Mouse (Mus musculus) embryonic facial prominence, embryonic 13.5 days (tissue): ENCODE results near the gene Banp. TPM values are rescaled to one million over a fixed set of nuclear protein-coding genes. Genes with fewer than 3 reads are reported as not detected.

Source experiments
- ATAC-seq: fragments of 200-750 bp; cut with Nextera tagmentation; 2 replicates; pipeline ENCODE4 v1.8.0; 2017; ENCODE audit warnings: low read depth; ENCODE audit not compliant: insufficient number of reproducible peaks, insufficient read depth, low FRiP score, low TSS enrichment
- H3K27ac ChIP-seq: fragments of 300-500 bp; sonication (generic); 2 replicates; pipeline ENCODE4 v1.5.1; 2015; ENCODE audit warnings: moderate library complexity, mild to moderate bottlenecking, inconsistent platforms
- H3K27me3 ChIP-seq: fragments of 300-500 bp; sonication (generic); 2 replicates; pipeline ENCODE4 v1.6.1; 2015; ENCODE audit warnings: mild to moderate bottlenecking, inconsistent platforms
- H3K36me3 ChIP-seq: fragments of 300-500 bp; sonication (generic); 2 replicates; pipeline ENCODE4 v1.6.1; 2015; ENCODE audit warnings: mild to moderate bottlenecking, inconsistent platforms
- H3K4me1 ChIP-seq: fragments of 300-500 bp; sonication (generic); 2 replicates; pipeline ENCODE4 v1.6.1; 2015; ENCODE audit warnings: inconsistent platforms
- H3K4me2 ChIP-seq: fragments of 300-500 bp; sonication (generic); 2 replicates; pipeline ENCODE4 v1.6.1; 2015; ENCODE audit warnings: moderate library complexity, mild to moderate bottlenecking, inconsistent platforms
- H3K4me3 ChIP-seq: fragments of 300-500 bp; sonication (generic); 2 replicates; pipeline ENCODE4 v1.5.1; 2015; ENCODE audit warnings: mild to moderate bottlenecking, inconsistent platforms
- H3K9ac ChIP-seq: fragments of 300-500 bp; sonication (generic); 2 replicates; pipeline ENCODE4 v1.6.1; 2015; ENCODE audit warnings: mild to moderate bottlenecking, inconsistent platforms
- H3K9me3 ChIP-seq: fragments of 300-500 bp; sonication (generic); 2 replicates; pipeline ENCODE4 v1.6.1; 2016; ENCODE audit warnings: inconsistent platforms
- WGBS: fragments of 180-500 bp; shearing (Covaris S2); methylation state at CpG from one replicate; pipeline ENCODE4 v1.1.7; 2015; ENCODE audit warnings: mixed read lengths; 5-methylcytosine and 5-hydroxymethylcytosine counted together
- polyA plus RNA-seq: library from polyadenylated mRNA; unstranded; fragments of >200 nt; fragmentation: Nextera tagmentation; extraction: Ambion mirVana; gene quantifications from 2 replicates; pipeline ENCODE4 v1.2.1, GENCODE M21; 2015

Banp gene
- polyA plus RNA-seq, 1 experiment from 2014 or later: 42.6 TPM

DNA sequence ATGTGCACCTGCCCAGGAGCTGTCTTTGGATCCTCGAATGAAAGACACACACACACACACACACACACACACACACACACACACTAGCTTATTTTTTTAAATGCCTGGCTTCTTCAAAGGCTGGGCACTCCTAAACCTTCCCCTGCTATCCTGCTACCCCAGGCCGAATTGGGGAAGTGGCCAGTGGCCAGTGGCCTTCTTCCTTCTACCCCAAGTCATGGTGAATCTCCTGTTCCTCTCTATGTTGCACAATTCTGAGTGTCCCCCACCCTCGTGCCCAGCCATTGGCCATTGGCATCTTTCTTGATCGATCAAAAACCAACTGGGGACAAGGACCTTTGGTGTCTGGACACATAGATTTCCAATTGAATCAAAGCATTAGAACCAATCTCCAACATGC lies 19.5 kb upstream of the Banp start:
- Histone ChIP-seq H3K9ac (no peak overlapping the region), H3K4me3 (no peak overlapping the region), H3K36me3 (no peaks in the 10 kb centered on the region), H3K27me3 (no peaks in the 10 kb centered on the region), H3K9me3 (no peaks in the 10 kb centered on the region), H3K4me2 (no peak overlapping the region), H3K4me1 (peaks cover 1% of the 10 kb centered on the region; the same call in 1 of the 2 replicates), H3K27ac (no peak overlapping the region)
- ATAC-seq: no peak
- WGBS: 83% methylated on average over 4 of the region's 4 CpGs

- no peak for ATAC-seq
- WGBS: 76% methylated on average over 7 of the region's 7 CpGs
These were observed 18.0 kb upstream of the Banp start for GRCm38 (mm10) chr8:121931571-121931970.

DNA sequence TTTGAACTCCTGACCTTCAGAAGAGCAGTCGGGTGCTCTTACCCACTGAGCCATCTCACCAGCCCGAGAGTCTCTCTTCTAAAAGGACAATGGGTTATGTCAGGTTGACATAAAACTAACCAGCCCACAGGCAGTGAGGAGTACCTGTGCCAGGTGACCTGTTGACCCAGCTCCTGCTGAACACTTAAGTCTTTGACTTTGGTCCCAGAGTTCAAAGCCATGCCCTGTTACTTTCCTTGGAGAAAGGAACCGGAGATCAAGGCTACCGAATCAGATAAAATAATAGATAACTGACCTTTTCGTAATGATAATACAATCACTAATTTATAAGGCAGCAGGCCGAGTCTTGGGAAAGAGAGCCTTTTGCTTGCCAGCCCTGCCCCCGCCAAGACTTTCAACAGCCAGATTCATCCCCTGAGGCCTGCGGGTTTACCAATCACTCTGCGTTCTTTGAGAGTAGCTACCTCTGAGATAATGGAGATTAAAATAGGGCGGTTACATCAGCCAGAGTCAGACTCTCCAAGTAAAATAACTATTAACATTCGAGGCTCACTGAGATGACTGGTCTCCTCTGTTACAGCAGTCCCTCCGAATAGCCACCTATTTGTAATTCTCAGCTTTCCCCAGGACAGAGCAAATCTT lies 17.4 kb upstream of the Banp start:
- peaks cover 7% of the 10 kb centered on the region for H3K4me1 ChIP-seq
- no peak for ATAC-seq
- no peaks in the 10 kb centered on the region for H3K36me3 ChIP-seq
- H3K27me3 ChIP-seq: no peaks in the 10 kb centered on the region
- no peak overlapping the region for H3K4me3 ChIP-seq
- H3K9me3 ChIP-seq: no peaks in the 10 kb centered on the region
- WGBS: 68% methylated on average over 12 of the region's 12 CpGs
- no peak overlapping the region for H3K27ac ChIP-seq
- H3K4me2 ChIP-seq: no peak overlapping the region
- no peak overlapping the region for H3K9ac ChIP-seq

More at GRCm38 (mm10) chr8:121931571-121931970, 18.0 kb upstream of the Banp start:
- Histone ChIP-seq H3K9me3 (no peaks in the 10 kb centered on the region), H3K4me1 (peaks cover 7% of the 10 kb centered on the region), H3K9ac (no peak overlapping the region), H3K27ac (no peak overlapping the region), H3K27me3 (no peaks in the 10 kb centered on the region), H3K4me2 (no peak overlapping the region), H3K36me3 (no peaks in the 10 kb centered on the region), H3K4me3 (no peak overlapping the region)

- Histone ChIP-seq H3K4me2 (no peak overlapping the region), H3K9me3 (no peaks in the 10 kb centered on the region), H3K27me3 (no peaks in the 10 kb centered on the region), H3K4me1 (peaks cover 7% of the 10 kb centered on the region), H3K27ac (no peak overlapping the region), H3K36me3 (no peaks in the 10 kb centered on the region), H3K4me3 (no peak overlapping the region), H3K9ac (no peak overlapping the region)
- no peak for ATAC-seq
- WGBS: 81% methylated on average over 14 of the region's 14 CpGs
These were observed 16.7 kb upstream of the Banp start for GRCm38 (mm10) chr8:121932668-121933520.

DNA sequence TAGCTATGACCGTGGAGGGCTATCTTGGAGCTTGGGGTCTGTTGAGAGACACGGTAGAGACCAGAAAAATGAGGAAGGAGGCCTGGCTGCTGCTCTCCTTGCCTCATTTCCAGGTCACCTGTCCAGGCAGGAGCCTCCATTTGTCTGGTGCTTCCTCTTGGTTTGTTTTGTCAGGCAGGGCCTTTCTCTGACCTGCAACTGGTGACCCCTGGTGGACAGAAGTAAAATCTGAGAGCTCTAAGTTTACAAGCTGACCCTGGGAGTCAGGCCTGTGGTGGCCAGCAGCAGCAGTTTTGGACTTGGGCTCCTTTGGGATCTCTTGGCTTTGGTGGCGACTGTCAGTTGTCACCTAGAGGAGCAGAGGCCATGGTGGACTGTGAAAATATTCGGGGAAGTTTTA lies 15.0 kb upstream of the Banp start:
- Histone ChIP-seq H3K27me3 (no peaks in the 10 kb centered on the region), H3K36me3 (no peaks in the 10 kb centered on the region), H3K27ac (no peak overlapping the region), H3K9me3 (no peaks in the 10 kb centered on the region), H3K4me3 (no peak overlapping the region), H3K4me1 (peaks cover 7% of the 10 kb centered on the region), H3K9ac (no peak overlapping the region), H3K4me2 (no peak overlapping the region)
- ATAC-seq: no peak
- WGBS: 41% methylated on average over 4 of the region's 4 CpGs

- Histone ChIP-seq H3K36me3 (no peaks in the 10 kb centered on the region), H3K9ac (0 out of 2 replicates have a peak overlapping the region, but pooled peaks have one; percentile 27), H3K27me3 (no peaks in the 10 kb centered on the region), H3K9me3 (no peaks in the 10 kb centered on the region), H3K4me3 (no peak overlapping the region), H3K4me2 (no peak overlapping the region), H3K4me1 (peaks cover 7% of the 10 kb centered on the region), H3K27ac (0 out of 2 replicates have a peak overlapping the region, but pooled peaks have one; percentile 2)
- no peak for ATAC-seq
These were observed 14.6 kb upstream of the Banp start for GRCm38 (mm10) chr8:121934923-121935322.

GRCm38 (mm10) chr8:121935341-121936294 lies 13.9 kb upstream of the Banp start:
- WGBS: 46% methylated on average over 12 of the region's 12 CpGs
- Histone ChIP-seq H3K4me1 (peaks cover 7% of the 10 kb centered on the region), H3K4me2 (no peak overlapping the region), H3K9me3 (no peaks in the 10 kb centered on the region), H3K9ac (0 out of 2 replicates have a peak overlapping the region, but pooled peaks have one; percentile 27), H3K27me3 (no peaks in the 10 kb centered on the region), H3K36me3 (no peaks in the 10 kb centered on the region), H3K27ac (0 out of 2 replicates have a peak overlapping the region, but pooled peaks have one; percentile 2), H3K4me3 (no peak overlapping the region)
- no peak for ATAC-seq

DNA sequence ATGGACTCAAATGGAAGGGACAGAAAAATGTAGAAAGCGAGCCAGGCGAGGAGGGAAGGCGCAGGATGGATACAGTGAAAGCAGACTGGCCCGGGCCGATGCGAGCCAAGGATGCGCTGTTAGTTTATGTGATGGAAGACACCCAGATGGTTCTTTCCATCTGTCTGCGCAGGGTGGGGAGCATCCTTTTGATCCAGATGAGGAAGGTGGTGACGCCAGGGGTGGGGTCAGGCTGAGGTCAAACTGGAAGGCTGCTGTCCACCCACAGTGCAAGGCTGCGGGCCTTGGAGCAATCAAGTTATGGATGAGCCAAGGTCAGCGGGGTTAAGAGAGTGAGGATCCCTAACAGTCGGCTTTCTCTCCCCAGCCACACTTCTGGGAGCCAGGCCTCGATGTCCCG lies 13.2 kb upstream of the Banp start:
- ATAC-seq: no peak
- WGBS: 75% methylated on average over 14 of the region's 14 CpGs

DNA sequence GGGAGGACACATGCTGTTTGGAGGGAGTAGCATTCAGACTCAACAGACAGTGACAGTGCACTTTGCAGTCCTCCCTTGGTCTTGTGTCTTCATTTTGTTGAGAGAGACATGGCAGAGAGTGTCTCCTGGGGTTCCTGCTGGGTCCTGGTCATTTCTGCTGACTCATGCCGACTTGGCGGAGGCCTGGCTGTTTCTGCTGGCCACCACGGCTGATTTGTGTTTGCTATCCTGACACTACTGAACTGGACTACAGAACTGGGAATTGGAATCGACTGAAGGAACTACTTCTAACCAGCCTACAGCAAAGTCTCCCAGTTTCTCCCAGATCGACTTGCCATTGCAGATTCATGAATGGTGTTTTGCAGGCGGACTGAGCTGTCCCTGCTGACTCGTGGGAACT lies 10.8 kb upstream of the Banp start:
- no peak overlapping the region for H3K9ac ChIP-seq
- peaks cover 7% of the 10 kb centered on the region for H3K4me1 ChIP-seq
- no peak overlapping the region for H3K27ac ChIP-seq
- no peak overlapping the region for H3K4me2 ChIP-seq
- H3K36me3 ChIP-seq: no peaks in the 10 kb centered on the region
- no peaks in the 10 kb centered on the region for H3K9me3 ChIP-seq
- no peak overlapping the region for H3K4me3 ChIP-seq
- WGBS: 84% methylated on average over 7 of the region's 7 CpGs
- no peak for ATAC-seq
- H3K27me3 ChIP-seq: no peaks in the 10 kb centered on the region

More for the DNA sequence above, 13.2 kb upstream of the Banp start:
- H3K4me1 ChIP-seq: peaks cover 7% of the 10 kb centered on the region
- H3K9me3 ChIP-seq: no peaks in the 10 kb centered on the region
- no peak overlapping the region for H3K4me3 ChIP-seq
- H3K27ac ChIP-seq: no peak overlapping the region
- no peaks in the 10 kb centered on the region for H3K36me3 ChIP-seq
- no peaks in the 10 kb centered on the region for H3K27me3 ChIP-seq
- H3K4me2 ChIP-seq: no peak overlapping the region
- H3K9ac ChIP-seq: no peak overlapping the region

- H3K4me3 ChIP-seq: no peak overlapping the region
These were observed 6.5 kb upstream of the Banp start for GRCm38 (mm10) chr8:121943057-121943540.

DNA sequence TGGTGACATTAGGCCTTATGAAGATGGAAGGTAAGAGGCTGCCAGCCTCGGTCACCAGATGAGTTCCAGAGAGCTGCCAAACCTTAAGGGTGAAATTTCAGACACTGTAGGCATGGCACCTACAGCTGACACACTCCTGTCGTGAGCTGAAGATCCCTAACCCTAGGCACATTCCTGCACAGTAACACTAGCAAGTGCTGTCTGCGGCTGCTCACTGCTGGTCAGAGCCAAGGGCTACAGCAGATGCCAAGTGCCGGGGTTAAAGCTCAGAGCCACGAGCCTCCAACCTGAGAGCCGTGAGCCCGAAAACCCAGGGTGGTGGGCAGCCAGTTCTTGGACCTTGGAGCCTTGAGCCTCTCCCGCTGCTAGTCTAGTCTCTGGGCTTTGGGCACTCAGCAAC lies 5.8 kb upstream of the Banp start:
- ATAC-seq: no peak
- H3K27me3 ChIP-seq: no peaks in the 10 kb centered on the region
- no peak overlapping the region for H3K27ac ChIP-seq
- no peaks in the 10 kb centered on the region for H3K9me3 ChIP-seq
- no peak overlapping the region for H3K4me3 ChIP-seq
- H3K36me3 ChIP-seq: no peaks in the 10 kb centered on the region
- no peak overlapping the region for H3K9ac ChIP-seq
- H3K4me1 ChIP-seq: peaks cover 18% of the 10 kb centered on the region
- no peak overlapping the region for H3K4me2 ChIP-seq
- 75% methylated on average over 8 of the region's 8 CpGs for WGBS

More at GRCm38 (mm10) chr8:121943057-121943540, 6.5 kb upstream of the Banp start:
- no peaks in the 10 kb centered on the region for H3K27me3 ChIP-seq
- no peaks in the 10 kb centered on the region for H3K9me3 ChIP-seq
- no peak overlapping the region for H3K4me2 ChIP-seq
- no peaks in the 10 kb centered on the region for H3K36me3 ChIP-seq
- ATAC-seq: no peak
- no peak overlapping the region for H3K27ac ChIP-seq
- WGBS: 23% methylated on average over 2 of the region's 2 CpGs
- no peak overlapping the region for H3K9ac ChIP-seq
- H3K4me1 ChIP-seq: peaks cover 12% of the 10 kb centered on the region
